Mouse (Mus musculus): ENCODE measurements around the gene Naa40.

The Naa40 gene

GRCm38 (mm10) chr19:7240782-7241690 lies at the start of gene Naa40:
Gene Naa40 (minus strand): TSS chr19:7241183.
- peak; percentile 87 for DNase-seq (ENCODE audit: low read depth)

- no peak for DNase-seq (ENCODE audit: low read depth)
These were observed 48.8 kb upstream of the Naa40 start for GRCm38 (mm10) chr19:7289767-7290166.

GRCm38 (mm10) chr19:7288288-7288687 lies 47.3 kb upstream of the Naa40 start:
- no peak for DNase-seq (ENCODE audit: low read depth)

GRCm38 (mm10) chr19:7286563-7287315 lies 45.8 kb upstream of the Naa40 start:
- DNase-seq (ENCODE audit: low read depth) = no peak

GRCm38 (mm10) chr19:7280557-7281330 lies 39.8 kb upstream of the Naa40 start:
- no peak for DNase-seq (ENCODE audit: low read depth)

GRCm38 (mm10) chr19:7279114-7279513 lies 38.1 kb upstream of the Naa40 start:
- no peak for DNase-seq (ENCODE audit: low read depth)

GRCm38 (mm10) chr19:7278200-7278906 lies 37.4 kb upstream of the Naa40 start:
- no peak for DNase-seq (ENCODE audit: low read depth)

GRCm38 (mm10) chr19:7276796-7277195 lies 35.8 kb upstream of the Naa40 start:
- no peak for DNase-seq (ENCODE audit: low read depth)

GRCm38 (mm10) chr19:7276053-7276659 lies 35.2 kb upstream of the Naa40 start:
- no peak for DNase-seq (ENCODE audit: low read depth)

- DNase-seq (ENCODE audit: low read depth) = no peak
These were observed 34.3 kb upstream of the Naa40 start for GRCm38 (mm10) chr19:7275131-7275789.

- no peak for DNase-seq (ENCODE audit: low read depth)
These were observed 33.5 kb upstream of the Naa40 start for GRCm38 (mm10) chr19:7274326-7274990.

- no peak for DNase-seq (ENCODE audit: low read depth)
These were observed 32.5 kb upstream of the Naa40 start for GRCm38 (mm10) chr19:7273486-7273885.

GRCm38 (mm10) chr19:7269290-7270044 lies 28.5 kb upstream of the Naa40 start:
- DNase-seq (ENCODE audit: low read depth) = no peak

- DNase-seq (ENCODE audit: low read depth) = peak; percentile 73
These were observed 27.7 kb upstream of the Naa40 start for GRCm38 (mm10) chr19:7268722-7269090.

- peak; percentile 61 for DNase-seq (ENCODE audit: low read depth)
These were observed 27.1 kb upstream of the Naa40 start for GRCm38 (mm10) chr19:7267781-7268721.

- DNase-seq (ENCODE audit: low read depth) = no peak
These were observed 26.2 kb upstream of the Naa40 start, which contains the start of gene Rcor2 for GRCm38 (mm10) chr19:7267091-7267741. Gene Rcor2 (plus strand): TSS chr19:7267325.

- no peak for DNase-seq (ENCODE audit: low read depth)
These were observed 25.4 kb upstream of the Naa40 start for GRCm38 (mm10) chr19:7266421-7266831.

Measured in c-Kit-positive CD71-negative TER-119-negative erythroid progenitor cells, embryonic 14.5 days (primary cell).